Mouse (Mus musculus): Measurements from ENCODE around the gene Tead1.

The Tead1 gene

GRCm38 (mm10) chr7:112784278-112784677 lies 105.2 kb downstream of the Tead1 start:
- DNase-seq, result no peak

- DNase-seq, result no peak
Measured at GRCm38 (mm10) chr7:112785271-112785670, 106.2 kb downstream of the Tead1 start.

GRCm38 (mm10) chr7:112786556-112787225 lies 107.6 kb downstream of the Tead1 start:
- DNase-seq, result no peak

GRCm38 (mm10) chr7:112787281-112787680 lies 108.2 kb downstream of the Tead1 start:
- no peak for DNase-seq

GRCm38 (mm10) chr7:112788321-112788751 lies 109.2 kb downstream of the Tead1 start:
- DNase-seq, result no peak

- DNase-seq, result no peak
Measured at GRCm38 (mm10) chr7:112789693-112790092, 110.6 kb downstream of the Tead1 start.

- no peak for DNase-seq
Measured at GRCm38 (mm10) chr7:112790334-112790733, 111.2 kb downstream of the Tead1 start.

GRCm38 (mm10) chr7:112792679-112793078 lies 113.6 kb downstream of the Tead1 start:
- DNase-seq, result no peak

GRCm38 (mm10) chr7:112793903-112794302 lies 114.8 kb downstream of the Tead1 start:
- no peak for DNase-seq

GRCm38 (mm10) chr7:112794481-112794880 lies 115.4 kb downstream of the Tead1 start:
- no peak for DNase-seq

GRCm38 (mm10) chr7:112797526-112798321 lies 118.6 kb downstream of the Tead1 start:
- no peak for DNase-seq

- DNase-seq, result no peak
Measured at GRCm38 (mm10) chr7:112801706-112802105, 122.6 kb downstream of the Tead1 start.

GRCm38 (mm10) chr7:112806718-112807400 lies 127.7 kb downstream of the Tead1 start:
- no peak for DNase-seq

GRCm38 (mm10) chr7:112807401-112807751 lies 128.3 kb downstream of the Tead1 start:
- DNase-seq, result no peak

- DNase-seq, result no peak
Measured at GRCm38 (mm10) chr7:112810752-112811151, 131.6 kb downstream of the Tead1 start.

- DNase-seq, result no peak
Measured at GRCm38 (mm10) chr7:112812037-112812775, 133.1 kb downstream of the Tead1 start.

GRCm38 (mm10) chr7:112813163-112813562 lies 134.0 kb downstream of the Tead1 start:
- no peak for DNase-seq

GRCm38 (mm10) chr7:112813731-112814306 lies 134.7 kb downstream of the Tead1 start:
- no peak for DNase-seq

GRCm38 (mm10) chr7:112816016-112816415 lies 136.9 kb downstream of the Tead1 start:
- no peak for DNase-seq

GRCm38 (mm10) chr7:112819833-112820232 lies 140.7 kb downstream of the Tead1 start:
- no peak for DNase-seq

GRCm38 (mm10) chr7:112822879-112823278 lies 143.8 kb downstream of the Tead1 start:
- no peak for DNase-seq

GRCm38 (mm10) chr7:112823621-112824020 lies 144.5 kb downstream of the Tead1 start:
- peak; percentile 28 for DNase-seq

- DNase-seq, result no peak
Measured at GRCm38 (mm10) chr7:112825339-112825781, 146.2 kb downstream of the Tead1 start.
